Mouse (Mus musculus) embryo, embryonic 10.5 days (tissue): Measurements from ENCODE around the gene Trak1.
"Not testable (repeated sequence)": the region's sequence is repeated elsewhere in the genome, so short reads cannot be mapped to it uniquely, and the experiment has no call there.

ENCODE experiments used
- DNase-seq: peaks from one replicate; pipeline ENCODE4 v3.0.0-alpha.2; 2015; ENCODE audit warnings: low spot score

The Trak1 gene

DNA sequence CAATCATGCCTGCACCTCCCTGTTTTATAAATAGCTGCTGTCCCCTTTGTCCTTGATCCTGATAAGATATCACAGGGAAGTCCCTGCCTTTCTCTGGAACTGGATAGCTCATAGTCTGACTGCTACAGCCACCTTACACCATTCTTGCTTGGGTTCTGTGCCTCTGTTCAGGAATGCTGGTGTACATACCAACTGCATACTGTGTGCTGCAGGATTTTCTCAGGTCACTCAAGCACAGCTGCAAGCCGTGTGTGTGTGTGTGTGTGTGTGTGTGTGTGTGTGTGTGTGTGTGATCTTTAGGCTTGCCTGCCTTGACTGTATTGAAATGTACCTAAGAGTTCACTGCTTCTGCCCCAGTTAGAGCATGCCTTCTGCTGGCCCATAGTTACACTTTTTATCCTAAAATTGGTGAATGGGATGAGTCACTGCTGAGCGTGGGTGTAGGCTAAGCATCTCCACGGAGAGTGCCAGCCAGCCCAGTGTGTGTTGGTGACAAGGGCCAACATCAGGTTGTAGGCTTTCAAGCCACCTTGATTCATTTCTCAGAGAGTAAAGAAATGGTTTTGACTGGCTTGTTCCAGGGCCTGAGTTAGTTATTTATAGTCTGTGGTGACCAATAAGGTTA is 138.1 kb downstream of the Trak1 start:
- DNase-seq: no peak

GRCm38 (mm10) chr9:121436501-121436900 is 139.2 kb downstream of the Trak1 start:
- DNase-seq: no peak

- DNase-seq: no peak
Measured at GRCm38 (mm10) chr9:121442145-121442544, 144.8 kb downstream of the Trak1 start.

GRCm38 (mm10) chr9:121443696-121444366 is 146.5 kb downstream of the Trak1 start:
- DNase-seq: no peak

DNA sequence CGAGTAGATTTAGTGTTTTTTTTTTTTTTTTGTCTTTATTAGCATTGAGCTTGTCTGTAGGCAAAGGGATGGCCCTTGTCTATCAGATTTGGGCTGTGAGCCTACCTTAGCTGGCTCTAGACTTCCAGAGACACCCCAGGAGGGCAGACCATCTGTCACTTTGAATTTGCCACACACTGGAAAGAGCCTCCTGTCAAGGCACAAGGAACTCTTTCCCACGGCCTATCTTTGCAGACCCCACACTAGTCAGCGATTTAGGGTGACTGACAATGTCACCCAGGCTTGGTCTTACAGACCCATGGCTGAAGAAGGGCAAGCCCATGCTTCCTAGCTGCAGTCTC is 147.0 kb downstream of the Trak1 start:
- DNase-seq: no peak

DNA sequence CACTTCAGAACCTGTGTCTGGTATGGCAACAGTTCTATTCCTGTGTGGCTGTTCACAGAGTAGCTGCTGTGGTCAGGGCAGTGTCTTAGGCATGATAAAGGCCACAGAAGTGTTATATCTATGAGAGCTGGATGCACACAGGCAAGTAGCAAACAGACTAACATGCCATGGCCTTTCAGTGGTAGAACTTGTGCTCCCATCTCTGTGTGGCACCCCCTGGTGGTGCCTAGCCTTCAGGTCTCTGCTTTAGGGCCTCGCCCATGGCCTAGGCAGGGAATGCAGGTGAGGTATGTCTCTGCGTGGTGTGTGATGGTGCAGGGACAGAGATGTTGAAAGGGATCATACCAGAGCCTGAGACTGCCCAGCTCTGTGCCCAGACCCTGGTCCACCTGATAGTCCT is 148.1 kb downstream of the Trak1 start:
- DNase-seq: no peak

- DNase-seq: no peak
Measured at GRCm38 (mm10) chr9:121446431-121446831, 149.1 kb downstream of the Trak1 start.

GRCm38 (mm10) chr9:121452342-121452942 is 155.1 kb downstream of the Trak1 start:
- DNase-seq: not testable (repeated sequence)

- DNase-seq: no peak
Measured at GRCm38 (mm10) chr9:121454891-121455290, 157.6 kb downstream of the Trak1 start.

- no peak for DNase-seq
Measured at GRCm38 (mm10) chr9:121456739-121457515, 159.6 kb downstream of the Trak1 start.

- peak; percentile 70 for DNase-seq
Measured at GRCm38 (mm10) chr9:121458466-121458865, 161.2 kb downstream of the Trak1 start.

DNA sequence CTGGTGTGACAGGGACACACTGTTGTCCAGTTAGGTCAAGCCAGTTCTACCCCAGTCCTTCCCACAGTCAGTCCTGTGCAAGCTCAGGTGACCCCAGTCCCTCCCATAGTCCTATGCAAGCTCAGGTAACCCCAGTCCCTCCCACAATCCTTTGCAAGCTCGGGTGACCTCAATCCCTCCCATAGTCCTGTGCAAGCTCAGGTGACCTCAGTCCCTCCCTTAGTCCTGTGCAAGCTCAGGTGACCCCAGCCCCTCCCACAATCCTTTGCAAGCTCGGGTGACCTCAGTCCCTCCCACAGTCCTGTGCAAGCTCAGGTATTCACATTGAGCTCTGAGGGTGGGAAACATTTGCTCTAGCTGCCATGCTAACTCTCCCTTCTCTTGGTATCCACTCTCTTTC is 162.6 kb downstream of the Trak1 start:
- DNase-seq: no peak

DNA sequence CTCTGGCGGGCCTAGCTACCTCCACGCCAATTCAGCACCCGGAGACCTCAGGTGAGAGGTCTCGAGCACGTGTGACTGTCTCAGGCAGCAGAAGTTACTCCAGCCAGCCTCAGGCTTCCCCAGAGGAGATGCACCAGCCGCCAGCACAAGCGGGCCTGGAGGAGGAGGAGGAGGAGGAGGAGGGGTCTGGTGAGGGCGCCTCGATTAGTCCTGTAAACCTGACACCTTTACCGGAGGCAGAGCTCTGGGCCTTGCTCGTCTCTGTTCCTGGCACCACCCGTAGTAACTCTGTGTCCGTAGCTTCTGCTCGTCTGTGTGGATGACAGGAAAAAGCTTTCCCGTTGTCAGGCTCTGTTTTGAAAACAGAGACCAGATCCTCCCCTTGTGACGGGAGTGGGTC is 163.2 kb downstream of the Trak1 start:
- no peak for DNase-seq

DNA sequence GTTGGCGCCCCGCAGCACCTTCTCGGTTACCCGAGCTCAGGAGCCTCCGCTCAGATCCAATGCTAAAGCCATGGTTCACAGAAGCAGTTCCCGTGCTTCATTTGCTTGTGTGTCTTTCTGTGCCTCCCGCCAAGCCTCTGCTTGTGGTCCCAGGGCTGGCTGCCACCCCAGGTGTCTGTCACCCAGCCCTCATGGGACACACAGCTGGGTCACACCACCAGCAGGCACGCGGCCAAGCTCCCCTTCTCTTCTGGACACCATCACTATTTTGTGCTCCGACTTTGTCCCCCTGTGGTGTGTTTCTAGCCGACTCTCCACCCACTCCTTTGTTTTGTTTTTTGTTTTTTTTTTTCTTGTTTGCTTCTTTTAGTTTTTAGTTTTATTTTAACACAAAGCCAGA is 170.2 kb downstream of the Trak1 start:
- DNase-seq: no peak

GRCm38 (mm10) chr9:121469711-121470110 is 172.4 kb downstream of the Trak1 start:
- no peak for DNase-seq

DNA sequence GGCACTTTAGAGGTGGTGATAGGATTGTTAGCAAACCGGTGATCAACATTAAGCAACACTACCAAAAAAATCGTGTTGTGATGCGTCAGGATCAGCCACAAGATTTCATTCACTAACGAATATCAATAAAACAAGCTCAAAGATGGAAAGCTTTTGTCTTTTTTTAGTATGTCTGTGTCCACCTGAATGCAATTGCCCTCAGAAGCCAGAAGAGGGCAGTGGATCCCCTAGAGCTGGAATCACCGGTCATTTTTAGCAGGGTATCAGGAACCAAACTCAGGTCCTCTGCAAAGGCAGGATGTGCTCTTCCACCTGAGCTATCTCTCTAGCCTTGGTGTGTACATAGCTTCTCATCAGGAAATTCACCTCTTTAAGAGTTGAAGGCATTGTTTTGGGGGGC is 177.5 kb downstream of the Trak1 start:
- no peak for DNase-seq

- DNase-seq: no peak
Measured at GRCm38 (mm10) chr9:121475488-121476452, 178.5 kb downstream of the Trak1 start.

DNA sequence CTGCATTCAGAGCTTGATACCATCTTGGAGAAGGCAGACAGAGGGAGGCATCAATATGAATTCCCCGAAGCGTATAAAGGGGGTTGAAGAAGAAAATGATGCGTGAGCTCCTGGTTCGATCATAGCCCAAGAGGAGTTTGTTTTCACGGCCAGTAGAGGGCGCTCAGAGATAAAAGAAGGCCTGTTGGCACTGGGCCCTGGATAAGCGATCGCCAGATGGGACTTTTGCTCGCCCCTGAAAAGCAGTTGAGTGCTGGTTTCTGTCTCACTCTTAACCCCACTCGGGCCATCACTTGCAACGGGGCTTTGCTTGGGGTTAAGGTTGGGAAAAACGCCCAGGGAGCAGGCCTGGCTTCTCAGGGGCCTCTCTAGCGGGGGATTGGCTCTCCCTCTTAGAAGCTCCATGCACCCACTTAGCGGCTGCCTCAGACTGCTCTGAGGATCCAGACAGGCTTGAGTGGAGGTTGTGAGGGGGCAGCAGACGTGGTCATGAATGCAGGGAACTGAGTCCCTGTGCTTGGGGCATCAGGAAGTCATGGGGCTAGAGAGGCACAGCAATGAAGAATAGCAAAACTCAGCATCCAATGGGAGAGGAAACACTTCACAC is 180.1 kb downstream of the Trak1 start:
- DNase-seq: peak; percentile 88

GRCm38 (mm10) chr9:121479453-121479852 is 182.2 kb downstream of the Trak1 start:
- peak; percentile 89 for DNase-seq

DNA sequence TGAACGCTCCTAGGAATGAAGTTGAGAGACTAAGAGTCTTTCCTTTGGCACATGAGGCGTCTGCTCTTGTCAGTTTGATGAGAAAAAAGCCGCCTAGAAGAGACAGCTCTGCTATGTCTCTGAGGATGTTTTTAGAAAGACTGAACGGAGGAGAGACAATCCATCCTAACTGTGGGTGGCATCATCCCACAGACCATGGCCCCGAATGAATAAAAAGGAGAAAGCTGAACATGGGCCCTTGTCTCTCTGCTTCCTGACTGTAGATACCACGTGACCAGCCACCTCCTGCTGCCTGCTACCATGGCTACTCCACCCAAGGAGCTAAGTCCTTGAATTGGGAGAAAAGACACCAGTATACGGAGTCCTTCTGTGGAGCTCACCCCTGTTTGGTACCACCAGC is 189.9 kb downstream of the Trak1 start:
- DNase-seq: no peak

GRCm38 (mm10) chr9:121491592-121492240 is 194.4 kb downstream of the Trak1 start:
- no peak for DNase-seq
